In the genomic region with DNA sequence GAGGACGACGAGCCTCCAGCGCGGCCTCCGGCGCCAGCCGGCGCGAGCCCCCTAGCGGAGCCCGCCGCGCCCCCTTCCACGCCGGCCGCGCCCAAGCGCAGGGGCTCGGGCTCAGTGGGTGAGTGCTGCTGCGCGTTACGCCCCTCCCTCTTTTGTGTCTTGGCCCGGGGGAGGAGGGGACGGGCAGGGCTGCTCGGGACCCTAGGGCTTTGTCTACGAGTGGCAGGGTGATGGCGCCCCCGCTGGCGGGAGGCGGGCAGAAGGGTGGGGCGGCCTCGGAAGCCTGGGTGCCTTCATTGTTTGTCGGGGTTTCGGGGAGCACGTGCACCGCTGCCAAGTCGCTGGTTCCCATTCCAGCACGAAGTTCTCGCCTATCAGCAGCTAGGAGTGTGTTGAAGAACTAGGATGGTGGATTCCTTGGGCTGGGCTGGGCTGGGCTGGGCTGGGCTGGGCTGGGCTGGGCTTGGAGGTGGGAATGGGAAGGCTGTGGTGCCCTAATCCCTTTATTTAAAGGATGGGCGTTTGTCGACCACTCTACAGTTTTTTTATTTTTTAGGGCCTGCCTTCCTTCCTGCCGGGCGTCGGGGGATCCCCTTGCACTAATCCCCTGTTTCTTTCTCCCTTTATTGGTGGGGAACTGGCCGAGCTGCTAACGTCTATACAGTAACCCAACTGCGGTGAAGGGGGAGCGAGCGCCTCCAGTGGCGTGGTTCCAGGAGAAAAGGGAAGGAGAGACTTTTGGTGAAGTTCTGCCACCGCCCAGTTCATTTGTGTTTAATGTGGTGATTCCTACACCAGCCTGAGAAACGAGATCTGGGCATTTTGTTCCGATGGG, we compare ENCODE assay signal across 8 mouse cellular contexts. TPM values are rescaled to one million over a fixed set of nuclear protein-coding genes. Genes with fewer than 3 reads are reported as not detected.
DNase-seq lines count a peak whose midpoint lies in the region; ATAC-seq lines count a peak whose summit lies in the region.

No protein-coding gene starts in this region.

- H3K9me3 ChIP-seq in hindbrain, embryonic 16.5 days (ENCODE audit: control insufficient read depth, low read length) = no peaks in the 10 kb centered on the region

- H3K27me3 ChIP-seq in hindbrain, embryonic 16.5 days (replicated peaks; ENCODE audit: control insufficient read depth, insufficient read depth, low read length) = no peaks in the 10 kb centered on the region

- peak overlapping the region; percentile 70 for H3K4me2 ChIP-seq in hindbrain, embryonic 16.5 days (ENCODE audit: low read length)

- H3K9ac ChIP-seq in hindbrain, embryonic 16.5 days (ENCODE audit: low read depth, low read length) = peak overlapping the region; percentile 100

- DNase-seq in WW6 (ENCODE audit: low read depth, low spot score) = peak; percentile 91
- peak; percentile 75 to 79 for DNase-seq in cerebellum, postnatal 36 days
- DNase-seq in gastrocnemius, adult 18-20 months (ENCODE audit: low spot score) = peak; percentile 77
- peak; percentile 82 to 85 for DNase-seq in left cerebral cortex, adult 18-20 months (ENCODE audit: low spot score in 2 of 2)
- peak; percentile 93 for DNase-seq in lung, postnatal 4 days
- peak; percentile 96 for DNase-seq in retina, postnatal 1 day
- peak; percentile 97 for DNase-seq in thymus, postnatal 4 days

- H3K27ac ChIP-seq in hindbrain, embryonic 16.5 days (ENCODE audit: low read depth, low read length) = peak overlapping the region; percentile 99

- peaks cover 15% of the 10 kb centered on the region for H3K4me1 ChIP-seq in hindbrain, embryonic 16.5 days (ENCODE audit: control insufficient read depth, insufficient read depth, low read depth, low read length)

- peak overlapping the region; percentile 98 for H3K4me3 ChIP-seq in hindbrain, embryonic 16.5 days (ENCODE audit: low read length)

- peak; percentile 81 for ATAC-seq in hindbrain, embryonic 16.5 days

- under 1% methylated on average over 47 of the region's 53 CpGs for WGBS in hindbrain, embryonic 16.5 days

- no peaks in the 10 kb centered on the region for H3K36me3 ChIP-seq in hindbrain, embryonic 16.5 days (ENCODE audit: control insufficient read depth, insufficient read depth, low read length)

RNA-seq across cellular contexts. Expression of a gene that starts 1.0 kb away (rescaled TPM):
- total RNA-seq in gastrocnemius, adult 18-20 months (2021) = 100 to 1,000 TPM; 646 to 802 TPM
- polyA plus RNA-seq in hindbrain, embryonic 16.5 days (2015; fragmentation: Nextera tagmentation; extraction: Ambion mirVana) = 130 and 139 TPM in 2 replicates
- total RNA-seq in left cerebral cortex, adult 18-20 months (2021) = 100 to 1,000 TPM; 690 to 719 TPM

Comparison
In these comparisons a context has a peak if more than half of its experiments do, and no peak if none do; other contexts are left out.
1. Peak in every context shown above with its lines: DNase-seq, ATAC-seq, H3K4me3 ChIP-seq and H3K27ac ChIP-seq.